8 mouse cellular contexts compared by ENCODE assay signal in the genomic region with DNA sequence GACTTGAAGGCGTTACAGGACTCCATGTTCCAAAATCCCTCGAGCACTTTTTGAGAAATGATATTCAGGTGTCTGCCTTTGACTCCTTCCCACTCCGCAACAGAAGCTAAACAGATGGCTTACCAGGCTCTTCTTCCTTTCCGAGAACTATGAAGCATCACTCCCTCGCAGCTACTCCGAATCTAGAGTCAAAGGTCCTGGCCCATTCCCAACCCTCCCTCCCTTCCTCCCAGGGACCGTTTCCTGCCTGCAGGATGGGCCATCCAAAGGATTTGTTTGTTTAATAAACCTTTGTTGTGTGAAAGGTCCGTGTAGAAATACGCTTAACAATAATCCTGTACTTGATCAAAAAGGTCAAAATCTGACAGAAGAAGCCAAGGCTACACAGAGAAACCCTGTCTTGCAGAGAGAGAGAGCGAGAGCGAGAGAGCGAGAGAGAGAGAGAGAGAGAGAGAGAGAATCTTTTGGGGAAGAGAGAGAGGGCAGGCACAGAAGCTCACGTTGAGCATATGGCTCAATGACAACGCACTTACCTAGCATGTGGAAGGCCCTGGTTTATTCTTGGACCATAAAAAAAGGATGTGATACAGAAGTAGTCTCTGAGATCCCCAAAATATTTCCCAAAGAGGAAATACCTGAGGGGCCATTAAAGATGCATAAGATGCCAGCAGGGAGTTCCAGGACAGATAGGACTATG. TPM values are rescaled to one million over a fixed set of nuclear protein-coding genes. Genes with fewer than 3 reads are reported as not detected.
DNase-seq lines count a peak whose midpoint lies in the region; ATAC-seq and TF ChIP-seq lines count a peak whose summit lies in the region.

Gene Ccdc85b, minus strand, starts transcription at position 149 of the 697 bp plus-strand sequence.

- WGBS in kidney, embryonic 16.5 days: 11% methylated on average over 14 of the region's 14 CpGs
- 13% methylated on average over 14 of the region's 14 CpGs for WGBS in forebrain, embryonic 14.5 days
- 10% methylated on average over 14 of the region's 14 CpGs for WGBS in olfactory bulb, adult 2 months

- peaks cover 32% of the 10 kb centered on the region for H3K4me1 ChIP-seq in kidney, embryonic 16.5 days (ENCODE audit: insufficient read depth, low read length)
- H3K4me1 ChIP-seq in forebrain, embryonic 14.5 days (ENCODE audit: control insufficient read depth, insufficient read depth, low read length): peaks cover 30% of the 10 kb centered on the region
- H3K4me1 ChIP-seq in olfactory bulb, adult 2 months (ENCODE audit: control insufficient read depth, insufficient read depth, low read length): peaks cover 33% of the 10 kb centered on the region

- intact Hi-C loops in left cerebral cortex, postnatal 36 days (cut with DNase I): loop anchor here (2.0 kb wide), 2 partner anchors 31 to 33 kb away; partner anchors contain the start of genes AI837181, Drap1 and Mus81

- no peak for TF ChIP-seq CTCF in olfactory bulb, adult 2 months (IDR thresholded peaks at IDR 0.05; ENCODE audit: insufficient read depth, low read depth, low read length)

- H3K4me3 ChIP-seq in kidney, embryonic 16.5 days (ENCODE audit: low read length): peak within 1 kb of the TSS; percentile 72
- H3K4me3 ChIP-seq in forebrain, embryonic 14.5 days (ENCODE audit: low read depth, low read length): peak within 1 kb of the TSS; percentile 74
- peak within 1 kb of the TSS; percentile 91 for H3K4me3 ChIP-seq in olfactory bulb, adult 2 months (ENCODE audit: insufficient read depth, low read depth, low read length)

- H3K27me3 ChIP-seq in kidney, embryonic 16.5 days (ENCODE audit: insufficient read depth, low read length): no peaks in the 10 kb centered on the region
- no peaks in the 10 kb centered on the region for H3K27me3 ChIP-seq in forebrain, embryonic 14.5 days (replicated peaks; ENCODE audit: control insufficient read depth, insufficient read depth, low read length)

- no peak for DNase-seq in kidney, postnatal 14 days
- DNase-seq in adrenal gland, postnatal 10 days: peak; percentile 46
- DNase-seq in forebrain, embryonic 14.5 days (ENCODE audit: low spot score): no peak
- no peak for DNase-seq in left cerebral cortex, postnatal 36 days (ENCODE audit: low spot score in 2 of 2)
- no peak for DNase-seq in MN1 (ENCODE audit: low spot score)
- DNase-seq in gastrocnemius, postnatal 25 days: no peak

- H3K9me3 ChIP-seq in kidney, embryonic 16.5 days (ENCODE audit: low read length): no peaks in the 10 kb centered on the region
- no peaks in the 10 kb centered on the region for H3K9me3 ChIP-seq in forebrain, embryonic 14.5 days (replicated peaks; ENCODE audit: control insufficient read depth, low read length)

- ATAC-seq in kidney, embryonic 16.5 days (ENCODE audit: low FRiP score, low TSS enrichment): no peak
- peak; percentile 14 for ATAC-seq in forebrain, embryonic 14.5 days

- H3K27ac ChIP-seq in kidney, embryonic 16.5 days (ENCODE audit: low read length): peak within 1 kb of the TSS; percentile 90
- peak within 1 kb of the TSS; percentile 94 for H3K27ac ChIP-seq in forebrain, embryonic 14.5 days (ENCODE audit: low read depth, low read length)
- H3K27ac ChIP-seq in olfactory bulb, adult 2 months (ENCODE audit: insufficient read depth, low read depth, low read length): peak within 1 kb of the TSS; percentile 97

- TF ChIP-seq POLR2A in olfactory bulb, adult 2 months (IDR thresholded peaks at IDR 0.05; ENCODE audit: insufficient read depth, low read depth, low read length): no peak

- H3K9ac ChIP-seq in kidney, embryonic 16.5 days (replicated peaks; ENCODE audit: low read length): peak within 1 kb of the TSS; percentile 83
- peak within 1 kb of the TSS; percentile 88 for H3K9ac ChIP-seq in forebrain, embryonic 14.5 days (ENCODE audit: low read length)

- peak within 1 kb of the TSS; percentile 90 for H3K4me2 ChIP-seq in kidney, embryonic 16.5 days (replicated peaks; ENCODE audit: low read depth, low read length)
- peak within 1 kb of the TSS; percentile 88 for H3K4me2 ChIP-seq in forebrain, embryonic 14.5 days (ENCODE audit: low read length)

- H3K36me3 ChIP-seq in kidney, embryonic 16.5 days (ENCODE audit: insufficient read depth, low read length): peaks cover 6% of the 10 kb centered on the region; the same call in 1 of the 2 replicates
- peaks cover 14% of the 10 kb centered on the region for H3K36me3 ChIP-seq in forebrain, embryonic 14.5 days (ENCODE audit: control insufficient read depth, insufficient read depth, low read length)

RNA-seq across cellular contexts. Expression of gene Ccdc85b, which starts in this region (rescaled TPM):
- 7.8 and 8.6 TPM in 2 replicates for polyA plus RNA-seq in kidney, embryonic 16.5 days (2015; fragmentation: Nextera tagmentation; extraction: Ambion mirVana)
- total RNA-seq in adrenal gland, postnatal 10 days (2021): 10 to 100 TPM in 1 of 2 experiments, 1 to 10 TPM in 1; 9.4 to 11.5 TPM
- 5.9 and 6.4 TPM in 2 replicates for polyA plus RNA-seq in forebrain, embryonic 14.5 days (2014; fragmentation: Nextera tagmentation; extraction: Ambion mirVana)
- total RNA-seq in left cerebral cortex, postnatal 36 days (2021): 10 to 100 TPM; 28.5 to 31.7 TPM
- polyA plus RNA-seq in olfactory bulb, adult 2 months (2012; ENCODE audit: insufficient read depth, insufficient read length, low replicate concordance, missing spikeins): not detected in 2 replicates
- total RNA-seq in gastrocnemius, postnatal 25 days (2021): 1 to 10 TPM; 4.5 to 6.6 TPM
